Mouse (Mus musculus) kidney, adult 18-20 months (tissue): Measurements from ENCODE around the gene Dusp1.

Experiments used
- DNase-seq: peaks from one replicate; pipeline ENCODE4 v3.0.0; 2021

Gene Dusp1

GRCm38 (mm10) chr17:26583056-26583455 is 21.1 kb upstream of the Dusp1 start:
- no peak for DNase-seq

- DNase-seq: peak; percentile 64
Observed at GRCm38 (mm10) chr17:26582297-26582696, 20.4 kb upstream of the Dusp1 start.

GRCm38 (mm10) chr17:26580873-26581401 is 19.0 kb upstream of the Dusp1 start:
- no peak for DNase-seq

- DNase-seq: no peak
Observed at GRCm38 (mm10) chr17:26579396-26579795, 17.5 kb upstream of the Dusp1 start.

GRCm38 (mm10) chr17:26578771-26579170 is 16.8 kb upstream of the Dusp1 start:
- DNase-seq: no peak

GRCm38 (mm10) chr17:26578162-26578561 is 16.2 kb upstream of the Dusp1 start:
- DNase-seq: no peak

- no peak for DNase-seq
Observed at GRCm38 (mm10) chr17:26577309-26577708, 15.4 kb upstream of the Dusp1 start.

- DNase-seq: no peak
Observed at GRCm38 (mm10) chr17:26576833-26577232, 14.9 kb upstream of the Dusp1 start.

GRCm38 (mm10) chr17:26575786-26576690 is 14.1 kb upstream of the Dusp1 start:
- no peak for DNase-seq

- DNase-seq: no peak
Observed at GRCm38 (mm10) chr17:26574701-26575100, 12.8 kb upstream of the Dusp1 start.

GRCm38 (mm10) chr17:26574118-26574517 is 12.2 kb upstream of the Dusp1 start:
- no peak for DNase-seq

GRCm38 (mm10) chr17:26572265-26572664 is 10.3 kb upstream of the Dusp1 start:
- no peak for DNase-seq

- DNase-seq: peak; percentile 60
Observed at GRCm38 (mm10) chr17:26571377-26571776, 9.4 kb upstream of the Dusp1 start.

GRCm38 (mm10) chr17:26570651-26571118 is 8.8 kb upstream of the Dusp1 start:
- no peak for DNase-seq

GRCm38 (mm10) chr17:26569594-26570350 is 7.8 kb upstream of the Dusp1 start:
- DNase-seq: no peak

GRCm38 (mm10) chr17:26567818-26568173 is 5.9 kb upstream of the Dusp1 start:
- no peak for DNase-seq

- no peak for DNase-seq
Observed at GRCm38 (mm10) chr17:26567142-26567817, 5.4 kb upstream of the Dusp1 start.

- DNase-seq: no peak
Observed at GRCm38 (mm10) chr17:26564439-26564838, 2.5 kb upstream of the Dusp1 start.

- DNase-seq: no peak
Observed at GRCm38 (mm10) chr17:26563476-26563875, 1.5 kb upstream of the Dusp1 start.

GRCm38 (mm10) chr17:26562292-26562691 is 364 bp upstream of the Dusp1 start:
- no peak for DNase-seq

- DNase-seq: peak; percentile 92
Observed at GRCm38 (mm10) chr17:26561290-26561640, 663 bp downstream of the Dusp1 start, which contains the start of gene Ergic1. Ergic1 (plus strand) TSS chr17:26561489.

- no peak for DNase-seq
Observed at GRCm38 (mm10) chr17:26560526-26561289, 1.2 kb downstream of the Dusp1 start.
